Mouse (Mus musculus) Muller cell, postnatal 12 days (primary cell): ENCODE measurements at regions not wholly inside any gene's neighbourhood (a gene's known extent, or its start where the extent isn't known, plus 50 kb on each side); places are given as distances from the start of the nearest gene placed in this dataset.

ENCODE experiments used
- DNase-seq: peaks from one replicate; pipeline ENCODE4 v3.0.0-alpha.2; 2015; ENCODE audit errors: inconsistent ontology term

GRCm38 (mm10) chr1:169602122-169602521 lies 53.2 kb upstream of the Rgs5 start:
- peak; percentile 31 for DNase-seq

DNA sequence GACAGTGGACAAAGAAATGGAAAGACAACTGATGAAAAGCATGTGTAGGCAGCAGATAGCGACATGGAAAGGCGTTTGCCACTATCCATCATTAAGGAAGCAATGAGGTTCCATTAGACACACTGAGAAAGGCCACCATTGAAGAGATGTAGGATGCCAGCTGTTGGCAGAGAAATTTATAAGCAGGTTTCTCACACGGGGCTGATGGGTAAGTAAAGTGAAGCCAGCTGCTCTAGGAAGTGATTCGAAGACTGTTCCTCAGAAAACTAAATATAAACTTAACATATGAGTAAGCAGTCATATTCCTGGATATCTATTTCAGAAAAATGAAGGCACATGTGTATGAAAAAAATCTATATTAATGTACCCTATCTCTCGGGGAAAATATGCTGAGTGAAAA lies 60.8 kb upstream of the Rgs5 start:
- DNase-seq, result no peak

- DNase-seq, result no peak
Observed at GRCm38 (mm10) chr1:169586361-169586760, 55.1 kb upstream of the Nuf2 start.

- DNase-seq, result no peak
Observed at GRCm38 (mm10) chr1:169582405-169582804, 51.1 kb upstream of the Nuf2 start.
